Mouse (Mus musculus): ENCODE measurements around the gene Mydgf.

Gene Mydgf

DNA sequence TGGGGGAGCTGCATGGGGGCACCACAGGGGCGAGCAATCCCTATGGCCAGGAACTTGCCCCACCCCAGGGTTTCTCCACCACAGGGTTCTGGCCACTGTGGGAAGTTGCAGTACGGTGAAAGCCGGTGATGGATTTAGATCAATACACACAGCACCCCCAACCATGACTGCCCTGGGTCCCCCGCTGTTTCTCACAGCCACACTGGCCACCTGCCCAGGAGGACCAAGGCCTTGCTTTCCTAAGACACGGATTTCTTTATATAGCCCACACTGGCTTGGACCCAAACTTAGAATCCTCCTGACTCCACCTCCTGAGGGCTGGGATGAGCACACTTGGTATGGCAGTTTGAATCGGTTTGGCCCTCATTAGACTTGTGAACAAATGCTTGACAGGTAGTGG, 7.5 kb upstream of the Mydgf start:
- no peak for DNase-seq

DNA sequence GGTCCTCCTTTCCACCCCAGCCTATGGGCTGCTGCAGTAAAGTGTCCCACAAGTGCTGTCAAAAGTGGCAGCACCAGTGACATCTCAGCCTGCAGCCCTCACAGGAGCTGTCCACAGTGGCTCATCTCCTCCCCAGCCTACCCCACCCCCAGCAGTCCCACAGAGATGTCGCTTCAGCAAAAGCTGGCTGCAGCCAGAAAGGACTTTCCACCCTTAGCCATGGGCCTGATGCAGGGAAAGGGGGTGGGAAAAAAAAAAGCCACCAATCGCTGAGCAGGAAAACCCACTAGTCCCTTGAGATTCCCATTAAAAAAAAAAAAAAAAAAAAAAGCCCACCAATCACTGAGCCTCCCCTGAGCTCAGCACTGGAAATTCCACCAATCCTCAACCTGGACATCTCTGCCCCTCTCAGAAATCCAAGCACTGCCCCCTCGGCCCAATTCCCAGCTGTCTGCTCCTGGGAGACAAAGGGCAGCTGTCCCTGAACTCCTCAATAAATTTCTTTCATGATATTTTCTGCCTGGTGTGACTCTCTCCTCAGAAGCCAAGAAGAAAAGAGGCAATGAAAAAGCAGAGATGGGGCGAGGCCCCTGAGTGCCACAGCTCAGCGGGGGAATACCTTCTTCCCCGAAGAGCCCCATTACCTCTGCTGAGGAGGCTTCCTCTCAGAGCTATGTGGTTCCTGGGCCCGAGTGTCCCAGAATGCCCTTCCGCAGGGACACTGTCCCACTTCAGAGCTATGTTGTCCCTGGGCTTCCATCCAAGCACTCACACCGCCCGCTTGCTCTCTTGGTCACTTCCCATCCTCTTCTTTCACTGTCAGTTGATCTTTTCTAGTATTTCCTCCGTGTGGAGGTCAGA, 1.8 kb upstream of the Mydgf start:
- DNase-seq = no peak

DNA sequence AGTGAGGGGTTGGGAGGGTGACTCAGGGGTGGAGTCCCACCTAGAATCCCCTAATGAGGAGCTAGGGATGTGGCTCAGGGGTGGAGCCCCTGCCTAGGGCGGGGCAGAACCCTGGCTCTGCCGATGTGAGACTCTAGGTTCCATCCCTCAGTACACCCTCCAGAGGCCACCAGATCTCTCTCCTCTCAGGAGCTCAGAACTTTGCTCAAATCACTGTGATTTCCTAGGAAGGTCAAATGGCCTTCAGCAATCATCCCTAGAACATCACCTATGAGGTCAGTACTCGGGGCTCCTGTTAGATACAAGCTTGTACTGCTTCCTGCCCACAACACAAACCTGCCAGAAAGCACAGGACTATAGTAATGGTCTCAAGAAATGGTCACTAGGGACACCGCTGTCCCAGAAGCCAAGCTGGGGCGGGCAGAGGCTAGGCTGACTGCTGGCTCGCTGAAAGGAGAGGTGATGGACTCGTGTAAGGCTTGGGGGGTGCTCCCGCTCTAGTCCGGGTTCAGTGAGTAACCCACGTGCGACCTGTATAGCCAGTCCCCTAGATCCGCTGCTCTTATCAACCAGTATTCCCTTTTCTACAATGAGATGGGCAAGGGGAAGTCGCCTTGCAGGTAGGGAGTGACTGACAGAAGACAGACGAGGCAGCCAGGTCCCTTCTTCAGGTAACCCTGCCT, 604 bp downstream of the Mydgf start:
- DNase-seq = peak; percentile 42

DNA sequence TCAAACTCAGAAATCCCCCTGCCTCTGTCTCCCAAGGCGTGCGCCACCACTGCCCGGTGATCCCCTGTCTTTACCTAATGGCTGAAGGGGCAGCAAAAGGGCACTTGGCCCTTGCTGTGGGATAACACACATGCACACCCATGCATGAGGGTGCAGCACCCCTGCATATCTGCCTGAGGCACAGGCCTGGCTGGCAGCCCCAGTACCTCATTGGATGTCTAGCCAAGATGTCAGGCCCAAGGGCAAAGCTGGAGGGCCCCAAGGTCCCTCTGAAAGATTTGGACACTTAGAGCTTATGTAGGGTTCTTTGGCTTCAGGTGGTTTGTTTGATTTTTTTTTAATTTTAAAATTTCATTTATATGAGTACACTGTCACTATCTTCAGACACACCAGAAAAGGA, 8.3 kb downstream of the Mydgf start:
- no peak for DNase-seq

DNA sequence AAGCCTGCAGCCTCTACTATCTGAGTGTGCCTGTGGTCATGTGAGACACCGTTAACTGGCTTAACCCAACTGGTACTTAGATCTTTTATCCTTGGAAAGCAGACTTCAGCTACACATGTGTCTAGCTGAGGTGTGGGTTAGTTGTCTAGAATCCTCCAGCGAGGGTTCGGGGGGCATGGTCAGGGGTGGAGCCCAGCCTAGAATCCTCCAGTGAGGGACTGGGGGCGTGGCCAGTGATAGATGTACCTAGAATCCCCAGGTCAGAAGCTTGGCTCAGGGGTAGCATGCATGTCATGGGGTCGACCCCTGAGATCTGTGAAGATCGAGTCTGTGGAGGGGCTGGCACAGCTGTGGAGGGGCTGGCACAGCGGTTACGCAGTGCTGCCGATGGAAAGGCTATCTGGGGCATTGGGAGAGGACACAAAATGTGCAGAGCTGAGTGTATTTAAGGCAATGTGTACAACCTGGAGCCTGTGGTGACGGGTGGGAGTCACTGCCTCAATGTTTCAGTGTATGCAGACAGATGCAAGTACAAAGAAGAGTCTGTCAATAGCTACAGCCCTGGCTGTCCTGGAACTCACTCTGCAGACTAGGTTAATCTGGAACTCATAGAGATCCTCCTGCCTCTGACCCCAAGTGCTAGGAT, 10.2 kb downstream of the Mydgf start:
- DNase-seq = no peak

DNA sequence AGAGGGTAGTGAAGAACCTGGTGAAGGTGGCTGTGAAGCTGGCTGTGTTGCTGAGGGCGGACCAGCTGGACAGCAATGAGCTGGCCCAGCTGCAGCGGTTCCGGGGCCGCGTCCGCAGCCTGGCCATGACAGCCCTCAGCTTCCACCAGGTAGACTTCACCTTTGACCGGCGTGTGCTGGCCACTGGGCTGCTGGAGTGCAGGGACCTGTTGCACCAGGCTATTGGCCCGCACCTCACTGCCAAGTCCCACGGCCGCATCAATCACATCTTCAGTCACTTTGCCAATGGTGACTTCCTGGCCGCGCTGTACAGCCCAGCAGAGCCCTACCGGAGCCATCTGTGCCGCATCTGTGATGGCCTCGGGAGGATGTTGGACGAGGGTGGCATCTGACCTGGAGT, 11.8 kb downstream of the Mydgf start:
- DNase-seq = no peak

DNA sequence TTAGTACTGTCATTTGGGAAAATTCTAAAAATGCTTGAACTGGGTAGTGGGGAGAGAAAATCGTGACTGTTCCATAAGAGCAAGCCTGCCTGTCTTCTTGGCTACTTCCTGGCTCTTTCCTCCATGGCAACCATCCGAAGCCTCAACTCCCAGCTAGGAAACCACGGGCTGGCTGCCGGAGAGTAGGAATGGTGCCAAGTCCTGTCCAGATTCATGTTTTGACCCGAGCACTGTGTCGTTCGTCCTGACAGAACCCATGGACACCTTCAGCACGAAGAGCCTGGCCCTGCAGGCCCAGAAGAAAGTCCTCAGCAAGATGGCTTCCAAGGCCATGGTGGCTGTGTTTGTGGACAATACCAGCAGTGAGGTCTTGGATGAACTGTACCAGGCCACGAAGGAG, 12.3 kb downstream of the Mydgf start:
- no peak for DNase-seq

DNA sequence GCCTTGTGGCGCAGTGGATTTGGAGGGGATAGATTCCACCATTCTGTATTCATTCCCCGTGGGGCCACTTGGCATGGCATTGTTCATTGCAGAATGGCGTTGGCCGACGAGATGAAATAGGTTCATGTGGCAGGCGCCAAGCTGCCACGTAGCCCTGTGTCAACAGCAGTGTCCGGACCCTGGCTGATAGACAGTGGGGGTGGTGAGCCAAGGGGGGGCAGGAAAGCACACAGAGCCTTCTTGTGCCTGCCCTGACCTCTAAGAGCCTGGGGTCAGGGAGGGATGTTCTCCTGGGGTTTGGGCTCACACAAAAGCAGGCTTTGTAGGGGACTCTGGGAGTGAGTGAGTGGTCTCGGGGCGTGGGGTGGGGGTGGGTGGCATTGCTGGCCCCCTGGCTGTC, 13.1 kb downstream of the Mydgf start:
- no peak for DNase-seq

DNA sequence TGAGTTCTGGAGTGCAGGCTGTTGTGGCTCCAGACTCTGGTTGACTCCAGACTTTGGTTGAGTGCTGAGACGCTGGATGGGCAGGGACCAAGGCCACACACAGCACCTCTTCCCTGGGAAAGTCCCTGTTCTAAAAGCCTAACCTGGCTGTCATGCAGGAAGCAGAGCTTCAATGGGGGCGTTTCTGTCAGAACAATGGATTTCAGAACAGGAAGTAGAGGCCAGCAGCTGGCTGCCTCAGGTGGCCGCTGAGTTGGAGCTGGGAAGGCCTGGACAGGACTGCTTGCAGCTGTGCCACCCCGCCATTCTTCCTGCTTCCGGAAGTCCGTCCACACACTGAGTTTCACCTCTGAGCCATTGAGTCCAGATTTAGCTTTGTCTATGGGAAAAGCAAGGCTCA, 13.9 kb downstream of the Mydgf start:
- DNase-seq = no peak

DNA sequence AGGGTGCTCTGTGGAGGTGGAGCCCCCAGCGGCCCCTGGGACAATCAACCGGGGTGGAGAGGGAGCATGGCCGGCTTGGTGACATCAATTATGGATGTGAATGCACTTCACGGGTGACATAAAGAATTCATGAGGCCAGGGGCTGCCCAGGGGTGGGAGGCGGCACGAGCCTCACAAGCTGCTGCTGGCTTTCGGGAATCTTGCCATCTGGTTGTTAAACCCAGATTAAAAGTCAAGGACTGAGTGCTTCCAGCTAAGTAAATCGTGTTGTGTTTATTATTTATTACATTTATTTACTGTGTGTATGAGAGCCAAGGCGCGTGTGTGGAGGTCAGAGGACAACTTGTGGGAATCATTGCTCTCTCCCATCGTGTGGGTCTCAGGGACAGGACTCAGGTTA, 18.0 kb downstream of the Mydgf start:
- DNase-seq = no peak

DNA sequence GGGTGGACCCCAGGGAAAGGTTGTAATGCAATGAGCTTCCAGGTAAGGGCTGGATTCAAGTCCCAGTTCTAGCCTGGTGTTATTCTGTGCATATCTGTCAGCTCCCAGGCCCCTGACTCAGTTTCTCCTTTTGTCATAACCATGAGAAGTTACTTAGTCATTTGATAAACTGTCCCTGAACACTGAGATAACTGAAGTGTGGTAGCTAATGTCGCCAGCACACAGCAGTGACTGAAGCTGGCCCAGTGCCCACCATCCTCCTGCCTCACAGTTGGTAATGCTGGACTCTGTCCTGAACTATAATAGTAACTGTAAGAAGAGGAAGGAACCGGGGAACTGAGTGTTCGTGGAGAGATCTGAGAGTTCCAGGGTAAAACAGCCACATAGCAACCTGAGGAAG, 19.2 kb downstream of the Mydgf start:
- DNase-seq = no peak

DNA sequence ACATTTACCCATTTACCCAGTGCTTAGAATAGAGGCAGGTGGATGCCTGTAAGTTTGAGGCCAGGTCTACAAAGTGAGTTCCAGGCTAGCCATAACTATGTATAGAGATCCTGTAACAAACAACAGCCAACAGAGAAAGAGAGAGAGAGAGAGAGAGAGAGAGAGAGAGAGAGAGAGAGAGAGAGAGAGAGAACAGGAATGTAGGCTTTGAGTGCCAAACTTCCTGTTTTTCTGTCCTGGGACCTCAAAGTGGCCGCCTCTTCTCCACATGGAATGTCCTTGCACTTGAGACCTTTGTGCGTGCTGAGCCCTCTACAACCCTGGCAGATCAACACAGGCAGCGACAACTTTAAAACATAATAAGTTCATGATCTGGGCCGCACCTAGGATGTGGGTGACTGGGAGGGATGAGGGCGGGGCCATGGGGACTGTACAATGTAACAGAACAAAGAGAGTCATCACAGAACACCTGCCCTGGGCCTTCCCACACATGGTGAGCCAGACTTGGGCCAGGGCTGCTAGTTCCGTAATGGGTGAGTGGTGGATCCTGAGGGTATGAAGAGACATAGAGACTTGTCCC, 20.1 kb downstream of the Mydgf start:
- DNase-seq = no peak

DNA sequence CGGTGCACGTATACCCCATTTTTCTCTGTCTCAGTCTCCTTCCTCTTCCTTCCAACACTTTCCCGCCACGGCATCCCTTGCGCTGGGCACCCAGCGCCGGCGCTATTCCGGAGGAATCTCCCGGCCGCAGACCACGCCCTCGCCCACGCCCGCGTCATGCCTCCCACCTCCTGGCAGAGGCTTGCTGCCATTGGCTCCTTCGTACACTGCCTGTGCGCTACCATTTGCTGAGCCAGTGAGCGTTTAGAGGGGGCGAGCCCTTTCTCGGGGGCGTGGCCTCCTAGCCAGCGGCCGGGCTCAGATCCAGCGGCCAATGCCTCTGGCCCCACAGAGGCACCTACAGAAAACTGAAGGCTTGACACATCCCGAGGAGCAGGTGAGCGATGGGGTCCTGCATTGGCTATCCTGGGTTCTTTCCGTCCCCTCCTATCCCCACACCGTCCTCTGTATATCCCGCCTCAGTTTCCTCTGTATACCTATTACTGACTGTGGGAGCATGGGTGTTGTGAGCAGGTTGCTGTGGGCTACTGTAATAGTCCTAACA, 21.4 kb downstream of the Mydgf start, which contains the start of gene Tnfaip8l1:
Gene Tnfaip8l1, plus strand, starts transcription at position 247 of the 544 bp plus-strand sequence.
- DNase-seq = peak; percentile 95

DNA sequence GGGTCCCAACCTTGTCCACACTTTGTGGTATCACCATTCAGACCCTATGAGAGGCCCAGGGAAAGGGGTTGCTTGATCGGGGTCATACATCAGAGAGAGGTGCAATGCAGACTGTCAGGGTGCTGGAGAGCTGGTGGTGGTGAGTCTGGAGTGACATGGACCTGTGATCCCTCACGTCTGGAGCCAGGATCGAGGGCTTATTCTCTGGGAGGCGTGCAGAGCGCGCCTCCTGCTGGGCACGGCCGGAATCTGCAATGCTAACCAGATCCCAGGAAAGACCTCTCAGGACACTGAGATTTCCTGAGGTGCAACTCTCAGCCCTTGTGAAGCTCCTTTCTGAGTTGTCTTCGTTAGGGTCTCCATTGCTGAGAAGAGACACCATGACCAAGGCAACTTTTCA, 24.0 kb downstream of the Mydgf start:
- DNase-seq = peak; percentile 52

DNA sequence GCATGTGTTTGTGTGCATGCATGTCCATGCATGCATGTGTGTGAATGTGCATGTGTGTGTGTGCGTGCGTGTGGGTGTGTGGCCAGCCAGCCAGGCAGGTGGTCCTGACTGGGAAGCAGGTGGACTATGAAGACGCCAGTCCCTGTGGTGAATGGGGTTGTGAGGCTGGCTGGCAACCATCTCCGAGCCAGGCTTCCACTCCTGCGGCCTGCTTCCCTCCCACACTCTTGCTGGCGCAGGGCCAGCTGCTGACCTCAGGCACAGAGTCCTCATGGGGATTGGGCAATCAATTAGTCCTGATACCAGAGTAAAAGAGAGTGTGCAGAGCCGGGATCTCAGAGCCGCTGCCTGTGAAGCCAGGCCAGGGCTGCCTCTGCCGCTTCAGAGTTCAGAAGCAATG, 30.1 kb downstream of the Mydgf start:
- DNase-seq = no peak

DNA sequence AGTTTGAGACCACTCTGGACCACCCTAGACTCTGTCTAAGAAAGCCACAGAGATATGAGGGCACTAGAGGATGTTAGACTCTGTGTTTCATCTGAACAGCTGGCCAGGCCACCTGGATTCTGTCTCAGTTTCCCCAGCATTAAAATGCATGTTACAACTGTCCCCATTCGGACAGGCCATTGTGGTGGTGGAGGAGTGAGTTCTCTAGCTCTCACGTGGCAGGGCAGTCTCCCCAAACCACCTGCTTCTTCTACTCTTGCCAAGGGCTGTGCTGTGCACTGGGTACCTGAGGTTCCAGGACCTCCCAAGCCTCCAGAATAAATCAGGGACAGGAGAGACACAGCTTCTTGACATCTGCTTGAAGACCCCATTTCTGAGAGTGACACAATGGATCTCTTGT, 33.8 kb downstream of the Mydgf start:
- no peak for DNase-seq

DNA sequence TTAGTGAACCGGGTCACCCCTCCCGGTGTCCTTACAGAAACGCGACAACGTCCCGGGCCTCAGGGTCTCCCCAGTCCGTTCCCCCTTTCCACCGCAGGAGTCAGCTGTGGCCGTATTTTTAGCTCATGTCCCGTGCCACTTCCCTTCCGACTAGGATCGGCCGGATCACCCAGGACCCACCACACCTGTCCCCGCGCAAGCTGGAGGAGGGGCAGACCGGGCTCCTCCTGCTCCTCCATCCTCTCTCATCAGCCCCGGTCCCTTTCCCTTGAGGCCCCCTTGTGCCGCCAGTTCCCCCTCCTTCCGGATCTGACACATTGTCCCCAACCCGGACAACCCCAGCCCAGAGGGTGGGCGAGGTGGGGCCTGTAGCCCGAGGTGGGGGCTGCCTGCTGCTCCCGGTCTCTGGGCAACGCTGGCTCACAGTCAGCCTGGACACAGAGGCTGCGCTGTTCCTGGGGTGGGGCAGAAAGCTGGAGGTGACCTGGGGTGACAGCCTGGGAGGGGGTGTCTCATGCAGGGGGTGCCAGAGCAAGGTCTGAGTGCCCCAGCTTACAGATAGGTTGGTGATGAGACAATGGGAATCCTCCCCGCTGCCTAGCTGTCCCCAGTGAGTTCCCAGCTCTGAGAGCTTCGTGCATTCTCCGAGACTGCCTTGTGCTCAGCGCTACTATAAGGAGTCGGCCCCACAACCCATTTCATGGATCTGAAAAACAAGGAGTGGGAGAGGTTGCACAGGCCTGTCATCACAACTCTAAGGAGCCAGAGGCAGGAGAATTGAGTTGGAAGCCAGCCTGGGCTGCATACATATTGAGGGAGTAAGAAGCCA, 34.7 kb downstream of the Mydgf start:
- no peak for DNase-seq

DNA sequence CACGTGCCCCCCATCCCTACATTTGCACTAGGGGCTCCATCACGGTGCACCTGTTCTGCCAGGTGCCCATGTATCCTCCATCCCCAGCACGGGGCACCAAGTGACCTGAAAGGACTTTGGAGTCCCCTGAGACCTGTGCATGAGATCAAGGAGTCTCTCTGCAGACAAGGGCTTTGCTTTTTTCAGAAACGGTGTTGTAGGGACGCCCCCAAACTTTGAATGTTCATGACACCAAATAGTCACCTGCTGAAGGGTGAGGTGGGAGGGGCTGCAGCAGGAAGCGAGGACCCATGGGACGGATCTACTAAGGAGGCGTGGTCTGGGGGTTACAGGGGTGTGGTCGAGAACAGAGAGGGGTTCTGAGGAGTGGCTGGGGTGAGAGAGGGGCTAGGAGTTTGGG, 35.4 kb downstream of the Mydgf start:
- no peak for DNase-seq

DNA sequence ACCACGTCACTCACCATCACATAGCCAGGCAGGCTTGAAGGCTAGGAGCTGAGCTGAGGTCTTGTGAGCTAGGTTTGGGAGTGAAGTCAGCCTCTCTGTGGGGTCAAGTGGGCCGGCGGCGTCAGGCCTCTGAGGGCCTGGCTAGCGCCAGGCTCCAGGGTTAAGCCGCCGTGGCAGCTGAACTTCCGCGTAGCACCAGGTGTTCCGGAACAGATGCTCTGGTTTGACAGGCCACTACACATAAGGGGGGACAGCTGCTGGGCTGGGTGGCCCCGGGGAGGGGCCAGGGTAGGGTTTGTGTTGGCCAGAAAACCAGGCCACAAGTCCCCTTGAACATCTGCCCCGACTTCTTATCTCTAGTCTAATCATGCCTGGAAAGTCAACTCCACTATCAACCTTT, 36.3 kb downstream of the Mydgf start:
- DNase-seq = no peak

DNA sequence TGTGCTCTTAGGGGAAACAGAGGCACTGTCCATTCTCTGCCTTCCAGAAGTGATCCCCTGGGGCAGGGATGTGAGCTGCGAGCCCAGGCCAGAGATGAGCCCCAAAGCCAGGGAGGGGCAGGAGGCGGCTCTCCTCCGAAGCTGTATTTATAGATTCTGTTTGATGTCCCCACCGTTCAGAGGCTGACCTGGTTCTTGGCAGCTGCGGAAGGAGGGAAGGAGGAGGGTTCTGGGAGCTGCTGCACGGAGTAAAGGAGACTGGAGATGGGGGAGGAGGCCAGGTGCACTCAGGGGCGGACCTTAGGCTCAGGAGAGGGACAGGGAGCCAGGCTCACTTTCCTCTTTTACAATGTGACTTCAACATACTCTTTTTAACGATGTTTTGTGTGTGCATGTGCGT, 37.6 kb downstream of the Mydgf start:
- DNase-seq = no peak

DNA sequence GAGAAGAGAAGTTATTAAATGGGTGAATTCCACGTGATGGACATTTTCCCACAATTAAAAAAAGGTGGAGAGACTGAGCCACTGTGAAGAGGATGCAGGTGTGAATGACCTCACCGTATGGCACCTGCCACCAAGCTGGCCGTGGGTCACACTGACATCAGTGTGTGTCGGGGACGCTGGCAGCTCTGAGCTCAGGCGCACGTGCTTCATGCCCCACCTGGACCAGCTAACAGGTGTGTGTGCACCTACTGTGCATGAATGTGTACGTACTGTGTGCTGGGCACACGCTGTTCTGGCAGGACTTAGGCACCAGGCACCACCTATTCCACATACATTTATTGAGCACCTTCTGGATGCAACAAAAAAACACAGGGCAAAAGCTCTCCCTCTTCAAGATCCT, 39.2 kb downstream of the Mydgf start:
- DNase-seq = no peak

Measured in cerebellum, adult 9-11 months (tissue).